In genomic region chr9:99359012-99359411, GRCm38 (mm10) we compare ENCODE assay signal across 9 mouse cellular contexts.
"Had no signal": no experiment of that assay in that cellular context is flagged by ENCODE, and none has a peak within 500 bp of the region (broad histone marks: within the 10 kb centered on the region; RNA-seq: fewer than 3 reads in every experiment).

No protein-coding gene starts in this region.

- H3K27ac ChIP-seq: limb, embryonic 10.5 days; limb, embryonic 13.5 days; liver, embryonic 13.5 days; midbrain, embryonic 10.5 days; neural tube, embryonic 12.5 days; neural tube, embryonic 15.5 days; stomach, embryonic 15.5 days had no signal

- H3K9me3 ChIP-seq: limb, embryonic 10.5 days; limb, embryonic 13.5 days; liver, embryonic 13.5 days; midbrain, embryonic 10.5 days; neural tube, embryonic 12.5 days; neural tube, embryonic 15.5 days; stomach, embryonic 15.5 days had no signal

- H3K9ac ChIP-seq: limb, embryonic 13.5 days; liver, embryonic 13.5 days had no signal

- H3K36me3 ChIP-seq: limb, embryonic 10.5 days; limb, embryonic 13.5 days; liver, embryonic 13.5 days; midbrain, embryonic 10.5 days; neural tube, embryonic 12.5 days; neural tube, embryonic 15.5 days; stomach, embryonic 15.5 days had no signal

- DNase-seq: liver, embryonic 13.5 days; right cerebral cortex, postnatal 14 days; thymus, adult 18-20 months had no signal
